Mouse (Mus musculus) T-cell, adult 66 days (primary cell): ENCODE measurements around the gene Shisa8. TPM values are rescaled to one million over a fixed set of nuclear protein-coding genes. Genes with fewer than 3 reads are reported as not detected.

Experiments used
- total RNA-seq, 2 experiments: library from RNA; stranded (reverse); gene quantifications; 3 replicates in 1 of 2; 4 replicates in 1 of 2; pipeline ENCODE4 v1.2.4; 2023

Shisa8 gene
- not detected for total RNA-seq

DNA sequence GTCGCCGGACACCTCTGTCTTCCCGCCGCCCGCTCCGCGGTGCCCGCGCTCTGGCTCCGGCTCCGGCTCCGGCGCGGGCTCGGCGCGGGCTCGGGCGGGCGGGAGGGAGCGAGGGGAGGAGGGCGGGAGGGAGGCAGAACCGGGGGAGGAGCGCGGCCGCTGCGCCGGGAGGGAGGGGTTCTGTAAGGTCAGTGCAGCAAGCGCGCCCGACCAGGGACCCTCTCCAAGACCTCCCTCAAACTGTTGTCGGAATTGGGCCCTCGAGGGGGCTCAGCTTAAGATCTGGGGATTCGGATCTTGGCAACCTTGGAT, at the start of gene Shisa8:
Gene Shisa8 (minus strand): TSS at position 64 of the 312 bp plus-strand sequence.

DNA sequence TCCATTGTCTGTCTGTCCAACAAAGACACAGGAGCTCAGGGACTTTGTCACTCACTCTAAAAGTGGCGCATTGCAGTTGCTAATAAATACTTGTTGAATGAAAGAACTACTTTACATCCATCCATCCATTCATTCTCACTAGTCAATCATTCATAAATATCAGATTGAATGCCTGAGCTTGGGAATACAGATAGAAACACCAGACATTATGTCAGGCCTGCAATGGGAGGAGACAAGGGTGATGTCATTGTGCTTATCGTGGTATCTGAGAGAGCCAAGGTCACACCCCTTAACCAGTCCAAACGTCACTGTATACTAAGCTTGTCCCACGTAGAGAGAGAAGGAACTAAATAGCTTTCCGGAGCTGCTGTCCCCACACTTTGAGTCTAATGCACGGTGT, 39.5 kb upstream of the Shisa8 start, which contains the start of gene 1500009C09Rik:
Gene 1500009C09Rik (plus strand): TSS at position 301 of the 400 bp plus-strand sequence.

DNA sequence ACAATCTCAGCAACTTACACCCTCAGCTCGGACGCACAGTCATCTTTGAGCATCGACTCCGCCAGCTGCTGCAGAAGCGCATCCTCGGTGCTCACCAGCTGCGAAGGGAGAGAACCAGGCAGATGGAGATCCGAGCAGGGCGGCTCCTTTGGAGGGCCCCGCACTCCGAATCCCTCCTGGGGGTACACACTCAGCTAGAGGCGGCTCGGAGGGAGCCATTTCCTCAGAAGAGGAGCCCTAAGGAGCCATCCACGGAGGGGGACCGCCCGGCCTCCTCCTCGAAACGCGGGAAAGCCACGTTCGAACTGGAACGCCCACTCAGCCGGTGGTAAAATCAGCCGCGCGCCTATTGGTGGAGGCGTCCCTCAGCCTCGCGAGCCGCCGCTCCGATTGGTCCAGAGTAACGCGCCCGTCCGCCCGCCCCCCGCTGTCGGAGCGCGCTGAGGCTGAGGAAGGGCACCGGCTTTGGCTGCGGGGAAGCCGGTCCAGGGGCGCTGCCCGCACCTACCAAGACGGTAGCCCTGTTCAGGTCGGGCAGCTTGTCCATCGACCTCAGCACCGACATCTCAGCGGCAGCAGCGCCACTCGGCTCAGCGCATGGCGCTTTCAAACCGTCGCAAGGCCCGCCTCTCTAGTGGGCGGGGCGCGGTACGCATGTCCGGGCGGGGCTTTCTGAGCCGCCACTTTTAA, 31.6 kb upstream of the Shisa8 start, which contains the start of gene Cenpm:
Gene Cenpm (minus strand): TSS at position 634 of the 690 bp plus-strand sequence.

DNA sequence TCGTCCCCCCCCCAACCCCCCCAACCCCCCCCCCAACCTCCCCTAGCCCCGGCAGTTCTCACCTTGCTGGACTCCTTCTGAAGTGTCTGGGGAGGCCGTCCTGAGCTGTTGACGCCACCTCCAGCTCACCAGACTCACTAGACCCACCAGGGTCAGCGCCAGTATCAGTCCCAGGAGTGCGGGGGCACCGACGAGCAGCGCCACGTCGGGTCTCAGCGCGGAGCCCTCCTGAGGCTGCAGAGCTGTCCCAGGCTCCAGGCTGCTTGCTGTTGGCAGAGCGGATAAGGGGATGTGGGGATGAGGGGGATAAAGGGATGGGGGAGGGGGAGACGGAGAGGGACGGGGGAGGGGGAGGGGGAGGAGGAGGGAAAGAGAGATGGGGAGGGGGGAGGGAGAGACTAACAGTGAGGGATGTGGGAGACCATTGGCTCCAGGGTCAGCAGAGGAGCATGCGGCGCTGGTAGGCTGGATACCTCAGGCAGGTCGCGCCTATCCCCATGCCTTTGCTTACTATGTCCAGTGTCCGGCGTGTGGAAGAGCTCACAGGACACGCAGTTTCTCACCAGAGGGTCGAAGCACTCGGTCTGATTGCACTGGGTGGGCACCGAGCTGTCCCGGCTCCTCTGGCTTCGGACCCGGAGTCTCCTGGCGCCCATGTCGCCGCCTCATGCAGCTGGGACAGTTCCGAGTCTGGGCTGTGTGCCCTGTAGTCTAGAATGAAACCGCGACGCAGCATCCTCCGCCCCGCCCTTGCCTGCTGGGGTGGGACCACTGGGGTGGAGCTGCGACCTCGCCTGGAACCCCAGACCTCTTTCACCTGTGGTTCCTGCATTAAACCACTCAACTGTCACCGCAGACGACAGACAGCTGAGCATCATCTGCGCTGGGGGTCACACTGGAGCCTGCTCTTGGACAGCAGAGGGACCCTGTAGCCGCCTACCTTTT, 11.3 kb upstream of the Shisa8 start, which contains the start of gene Tnfrsf13c:
Gene Tnfrsf13c (minus strand): TSS at position 713 of the 945 bp plus-strand sequence.

Other genes starting within 250 kb of the Shisa8 start
- gene 1700029P11Rik, start 232.3 kb downstream of the Shisa8 start, total RNA-seq: not detected
- 10 to 100 TPM; 29.9 to 30.8 TPM for gene Xrcc6, start 225.0 kb downstream of the Shisa8 start, total RNA-seq
- 10 to 100 TPM; 24.7 to 25.5 TPM for gene Desi1, start 179.0 kb downstream of the Shisa8 start, total RNA-seq
- gene Snu13, start 165.2 kb downstream of the Shisa8 start, total RNA-seq: 100 to 1,000 TPM; 106 to 113 TPM
- gene 4930407I10Rik, start 153.7 kb downstream of the Shisa8 start, total RNA-seq: not detected
- not detected for gene Mei1, start 142.8 kb downstream of the Shisa8 start, total RNA-seq
- 10 to 100 TPM; 33.9 to 38.6 TPM for gene Ccdc134, start 84.9 kb downstream of the Shisa8 start, total RNA-seq
- 100 to 1,000 TPM; 179 to 196 TPM for gene Srebf2, start 65.6 kb downstream of the Shisa8 start, total RNA-seq
- gene Tnfrsf13c, start 11.6 kb upstream of the Shisa8 start, total RNA-seq: 1 to 10 TPM; 1.0 to 3.4 TPM
- gene Cenpm, start 31.9 kb upstream of the Shisa8 start, total RNA-seq: 1 to 10 TPM; 1.9 to 2.0 TPM
- gene 1500009C09Rik, start 39.6 kb upstream of the Shisa8 start, total RNA-seq: not detected
- not detected for gene Sept3, start 62.1 kb upstream of the Shisa8 start, total RNA-seq
- not detected for gene Wbp2nl, start 86.1 kb upstream of the Shisa8 start, total RNA-seq
- 10 to 100 TPM; 40.7 to 43.9 TPM for gene Naga, start 126.1 kb upstream of the Shisa8 start, total RNA-seq
- 1 to 10 TPM in 1 of 2 experiments, under 1 TPM in 1; 0.95 to 2.1 TPM for gene Pheta2, start 126.1 kb upstream of the Shisa8 start, total RNA-seq
- 10 to 100 TPM; 78.7 to 89.7 TPM for gene Smdt1, start 126.1 kb upstream of the Shisa8 start, total RNA-seq
- gene Ndufa6, start 141.5 kb upstream of the Shisa8 start, total RNA-seq: 100 to 1,000 TPM; 114 to 124 TPM
- gene Cyp2d22, start 167.4 kb upstream of the Shisa8 start, total RNA-seq: 1 to 10 TPM; 5.5 to 8.0 TPM
- not detected for gene Cyp2d11, start 181.2 kb upstream of the Shisa8 start, total RNA-seq
- gene Cyp2d10, start 194.4 kb upstream of the Shisa8 start, total RNA-seq: not detected
- not detected for gene Cyp2d9, start 220.6 kb upstream of the Shisa8 start, total RNA-seq